Mouse (Mus musculus): ENCODE results near the gene Rpp25. TPM values are rescaled to one million over a fixed set of nuclear protein-coding genes. Genes with fewer than 3 reads are reported as not detected.

Gene Rpp25
- polyA plus RNA-seq, 1 experiment from 2014 or later = 6.8 TPM

DNA sequence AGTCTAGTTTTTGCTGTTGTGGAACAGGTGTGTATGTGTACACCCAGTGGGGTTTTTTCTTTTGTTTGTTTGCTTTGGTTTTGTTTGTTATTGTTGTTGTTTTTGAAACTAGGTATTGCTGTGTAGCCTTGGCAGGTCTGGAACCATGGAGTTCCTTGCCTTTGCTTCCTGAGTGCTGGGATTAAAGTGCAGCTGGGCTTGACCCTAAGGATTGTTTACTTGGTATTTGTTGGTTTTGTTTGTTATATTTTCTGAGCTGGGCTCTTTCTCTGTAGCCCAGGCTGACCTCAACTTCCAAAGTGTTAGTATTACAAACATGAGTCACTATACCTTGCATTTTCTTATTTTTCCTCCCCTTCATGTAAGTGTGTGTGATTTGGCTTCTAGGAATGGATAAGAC is 22.6 kb downstream of the Rpp25 start:
- Histone ChIP-seq H3K4me3 (ENCODE audit: low read length) (no peak overlapping the region), H3K36me3 (ENCODE audit: control insufficient read depth, insufficient read depth, low read length) (no peaks in the 10 kb centered on the region), H3K27me3 (replicated peaks; ENCODE audit: control insufficient read depth, insufficient read depth, low read length) (no peaks in the 10 kb centered on the region), H3K9me3 (ENCODE audit: control insufficient read depth, low read length) (no peaks in the 10 kb centered on the region), H3K27ac (ENCODE audit: low read length) (no peak overlapping the region), H3K4me1 (ENCODE audit: control insufficient read depth, insufficient read depth, low read length) (peaks cover 34% of the 10 kb centered on the region), H3K9ac (ENCODE audit: low read depth, low read length) (no peak overlapping the region), H3K4me2 (ENCODE audit: low read depth, low read length) (no peak overlapping the region)
- ATAC-seq = no peak

GRCm38 (mm10) chr9:57531946-57532345 is 28.1 kb downstream of the Rpp25 start:
- no peaks in the 10 kb centered on the region for H3K27me3 ChIP-seq (replicated peaks; ENCODE audit: control insufficient read depth, insufficient read depth, low read length)
- H3K4me1 ChIP-seq (ENCODE audit: control insufficient read depth, insufficient read depth, low read length) = peaks cover 14% of the 10 kb centered on the region
- H3K4me2 ChIP-seq (ENCODE audit: low read depth, low read length) = no peak overlapping the region
- no peaks in the 10 kb centered on the region for H3K9me3 ChIP-seq (ENCODE audit: control insufficient read depth, low read length)
- 51% methylated on average over 1 of the region's 1 CpGs for WGBS
- H3K27ac ChIP-seq (ENCODE audit: low read length) = peak overlapping the region; percentile 58; the same call in 1 of the 2 replicates
- H3K4me3 ChIP-seq (ENCODE audit: low read length) = no peak overlapping the region
- H3K9ac ChIP-seq (ENCODE audit: low read depth, low read length) = no peak overlapping the region
- peak; percentile 57; the same call in 1 of the 2 replicates for ATAC-seq
- H3K36me3 ChIP-seq (ENCODE audit: control insufficient read depth, insufficient read depth, low read length) = peaks cover 8% of the 10 kb centered on the region; the same call in 1 of the 2 replicates

- H3K27me3 ChIP-seq (replicated peaks; ENCODE audit: control insufficient read depth, insufficient read depth, low read length) = no peaks in the 10 kb centered on the region
- H3K27ac ChIP-seq (ENCODE audit: low read length) = no peak overlapping the region
- no peak overlapping the region for H3K9ac ChIP-seq (ENCODE audit: low read depth, low read length)
- H3K4me1 ChIP-seq (ENCODE audit: control insufficient read depth, insufficient read depth, low read length) = peaks cover 24% of the 10 kb centered on the region
- peaks cover 14% of the 10 kb centered on the region for H3K36me3 ChIP-seq (ENCODE audit: control insufficient read depth, insufficient read depth, low read length)
- WGBS = 90% methylated on average over 5 of the region's 5 CpGs
- H3K4me2 ChIP-seq (ENCODE audit: low read depth, low read length) = no peak overlapping the region
- no peaks in the 10 kb centered on the region for H3K9me3 ChIP-seq (ENCODE audit: control insufficient read depth, low read length)
- ATAC-seq = no peak
- H3K4me3 ChIP-seq (ENCODE audit: low read length) = no peak overlapping the region
Measured at GRCm38 (mm10) chr9:57536362-57536761, 32.5 kb downstream of the Rpp25 start.

GRCm38 (mm10) chr9:57537044-57537727 is 33.4 kb downstream of the Rpp25 start, which contains the start of gene Fam219b:
TSS of gene Fam219b (plus strand) at chr9:57537528.
- Histone ChIP-seq H3K4me1 (ENCODE audit: control insufficient read depth, insufficient read depth, low read length) (peaks cover 19% of the 10 kb centered on the region), H3K9ac (ENCODE audit: low read depth, low read length) (peak within 1 kb of the TSS; percentile 95), H3K4me3 (ENCODE audit: low read length) (peak within 1 kb of the TSS; percentile 91), H3K9me3 (ENCODE audit: control insufficient read depth, low read length) (no peaks in the 10 kb centered on the region), H3K27me3 (replicated peaks; ENCODE audit: control insufficient read depth, insufficient read depth, low read length) (no peaks in the 10 kb centered on the region), H3K4me2 (ENCODE audit: low read depth, low read length) (peak within 1 kb of the TSS; percentile 66), H3K27ac (ENCODE audit: low read length) (peak within 1 kb of the TSS; percentile 84), H3K36me3 (ENCODE audit: control insufficient read depth, insufficient read depth, low read length) (peaks cover 14% of the 10 kb centered on the region)
- peak; percentile 92 for ATAC-seq
- 2% methylated on average over 45 of the region's 45 CpGs for WGBS

- peaks cover 10% of the 10 kb centered on the region for H3K36me3 ChIP-seq (ENCODE audit: control insufficient read depth, insufficient read depth, low read length)
Measured at GRCm38 (mm10) chr9:57537728-57538181, 33.9 kb downstream of the Rpp25 start.

DNA sequence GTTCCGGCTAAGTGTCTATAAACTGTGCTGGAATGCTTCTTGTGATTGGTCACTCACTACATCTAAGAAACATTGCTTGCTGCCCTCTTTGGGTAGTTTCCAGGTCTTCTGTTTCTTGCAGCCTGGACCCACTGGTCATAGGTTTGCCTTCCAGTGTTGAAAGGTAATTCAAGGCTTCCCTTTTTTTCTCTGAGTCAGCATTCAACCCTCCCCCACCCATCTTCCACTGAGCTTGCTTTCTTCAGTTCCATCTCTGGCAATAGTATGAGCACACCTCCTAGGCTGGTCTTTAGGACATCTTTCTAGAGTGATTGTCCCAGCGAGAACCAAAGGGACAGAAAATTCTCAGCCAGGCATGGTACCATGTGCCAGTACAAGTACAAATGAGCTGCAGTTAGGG is 35.7 kb downstream of the Rpp25 start:
- Histone ChIP-seq H3K4me2 (ENCODE audit: low read depth, low read length) (no peak overlapping the region), H3K4me3 (ENCODE audit: low read length) (no peak overlapping the region), H3K36me3 (ENCODE audit: control insufficient read depth, insufficient read depth, low read length) (peaks cover 16% of the 10 kb centered on the region; the same call in 1 of the 2 replicates), H3K27me3 (replicated peaks; ENCODE audit: control insufficient read depth, insufficient read depth, low read length) (no peaks in the 10 kb centered on the region), H3K9ac (ENCODE audit: low read depth, low read length) (no peak overlapping the region), H3K27ac (ENCODE audit: low read length) (no peak overlapping the region), H3K9me3 (ENCODE audit: control insufficient read depth, low read length) (no peaks in the 10 kb centered on the region), H3K4me1 (ENCODE audit: control insufficient read depth, insufficient read depth, low read length) (peaks cover 17% of the 10 kb centered on the region)
- 74% methylated on average over 2 of the region's 2 CpGs for WGBS
- no peak for ATAC-seq

More at GRCm38 (mm10) chr9:57537728-57538181, 33.9 kb downstream of the Rpp25 start:
- H3K9me3 ChIP-seq (ENCODE audit: control insufficient read depth, low read length) = no peaks in the 10 kb centered on the region
- H3K9ac ChIP-seq (ENCODE audit: low read depth, low read length) = peak overlapping the region; percentile 95
- H3K4me2 ChIP-seq (ENCODE audit: low read depth, low read length) = peak overlapping the region; percentile 66
- peak overlapping the region; percentile 84 for H3K27ac ChIP-seq (ENCODE audit: low read length)
- H3K4me1 ChIP-seq (ENCODE audit: control insufficient read depth, insufficient read depth, low read length) = peaks cover 17% of the 10 kb centered on the region
- H3K27me3 ChIP-seq (replicated peaks; ENCODE audit: control insufficient read depth, insufficient read depth, low read length) = no peaks in the 10 kb centered on the region
- peak; percentile 68; the same call in 1 of the 2 replicates for ATAC-seq
- WGBS = under 1% methylated on average over 23 of the region's 24 CpGs
- peak overlapping the region; percentile 91 for H3K4me3 ChIP-seq (ENCODE audit: low read length)

DNA sequence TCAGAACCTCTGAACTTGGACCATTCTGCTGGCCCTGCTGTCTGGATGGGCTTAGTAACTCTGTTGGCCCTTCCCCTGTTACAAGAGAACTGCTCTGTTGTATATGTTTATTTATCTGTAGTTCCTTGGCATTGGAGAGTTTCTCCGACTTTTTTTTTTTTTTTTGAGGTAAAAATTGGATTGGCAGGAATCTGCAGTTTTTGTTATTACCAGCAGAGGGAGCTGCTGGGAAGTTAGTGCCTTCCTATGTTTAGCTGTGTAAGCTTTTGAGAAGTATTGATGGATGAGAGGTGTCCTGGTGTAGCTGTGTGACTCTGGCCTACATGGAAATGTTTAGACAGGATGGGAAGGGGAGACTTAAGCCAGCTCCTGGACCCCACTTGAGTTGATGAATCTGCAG is 37.5 kb downstream of the Rpp25 start:
- H3K4me3 ChIP-seq (ENCODE audit: low read length) = no peak overlapping the region
- peaks cover 17% of the 10 kb centered on the region for H3K4me1 ChIP-seq (ENCODE audit: control insufficient read depth, insufficient read depth, low read length)
- WGBS = 3% methylated on average over 1 of the region's 1 CpGs
- H3K27me3 ChIP-seq (replicated peaks; ENCODE audit: control insufficient read depth, insufficient read depth, low read length) = no peaks in the 10 kb centered on the region
- H3K9ac ChIP-seq (ENCODE audit: low read depth, low read length) = no peak overlapping the region
- H3K36me3 ChIP-seq (ENCODE audit: control insufficient read depth, insufficient read depth, low read length) = peaks cover 25% of the 10 kb centered on the region
- no peak for ATAC-seq
- no peak overlapping the region for H3K4me2 ChIP-seq (ENCODE audit: low read depth, low read length)
- H3K27ac ChIP-seq (ENCODE audit: low read length) = no peak overlapping the region
- no peaks in the 10 kb centered on the region for H3K9me3 ChIP-seq (ENCODE audit: control insufficient read depth, low read length)

DNA sequence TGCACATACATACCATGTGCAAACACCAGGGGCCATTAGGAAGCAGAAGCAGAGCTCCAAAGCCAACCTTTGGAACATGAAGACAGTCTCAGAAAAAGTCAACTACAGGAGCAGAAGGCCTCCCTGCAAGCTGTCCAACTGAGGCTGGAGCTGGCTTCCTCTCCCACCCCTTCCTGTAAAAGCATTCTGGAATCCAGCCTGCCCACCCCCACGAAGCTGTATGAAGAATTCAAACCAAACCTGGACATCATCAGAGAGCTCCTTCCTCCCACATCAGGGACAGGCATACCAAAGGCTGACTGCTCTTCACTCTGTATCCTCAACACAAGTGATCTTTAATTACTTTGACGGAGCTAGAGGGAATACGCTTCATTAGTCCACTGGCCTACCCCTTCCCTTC is 40.1 kb downstream of the Rpp25 start:
- no peak overlapping the region for H3K9ac ChIP-seq (ENCODE audit: low read depth, low read length)
- H3K27ac ChIP-seq (ENCODE audit: low read length) = no peak overlapping the region
- peaks cover 25% of the 10 kb centered on the region for H3K36me3 ChIP-seq (ENCODE audit: control insufficient read depth, insufficient read depth, low read length)
- H3K9me3 ChIP-seq (ENCODE audit: control insufficient read depth, low read length) = no peaks in the 10 kb centered on the region
- whole genome bisulfite sequencing = 84% methylated on average over 3 of the region's 3 CpGs
- no peak overlapping the region for H3K4me2 ChIP-seq (ENCODE audit: low read depth, low read length)
- no peak overlapping the region for H3K4me3 ChIP-seq (ENCODE audit: low read length)
- no peak for ATAC-seq
- peaks cover 13% of the 10 kb centered on the region; the same call in 1 of the 2 replicates for H3K4me1 ChIP-seq (ENCODE audit: control insufficient read depth, insufficient read depth, low read length)
- H3K27me3 ChIP-seq (replicated peaks; ENCODE audit: control insufficient read depth, insufficient read depth, low read length) = no peaks in the 10 kb centered on the region

DNA sequence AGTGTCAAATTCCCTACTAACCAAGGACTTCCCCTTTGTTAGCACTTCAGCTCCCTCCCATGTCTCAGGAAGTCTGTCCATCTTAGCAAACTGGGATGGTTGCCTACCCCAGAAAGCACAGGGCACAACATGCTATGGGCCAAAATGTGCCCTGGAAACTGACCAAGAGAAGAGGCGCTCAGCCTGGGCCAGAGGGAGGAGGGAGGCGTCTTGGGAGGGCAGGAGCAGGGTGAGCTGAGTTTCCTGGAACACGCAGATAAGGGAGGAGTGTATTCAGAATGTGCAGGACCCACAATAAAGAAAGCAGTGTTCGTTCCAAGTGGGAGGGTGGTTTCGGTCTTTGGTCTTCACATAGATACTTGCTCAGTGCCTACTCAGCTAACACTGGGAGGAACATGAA is 43.5 kb downstream of the Rpp25 start:
- H3K4me2 ChIP-seq (ENCODE audit: low read depth, low read length) = no peak overlapping the region
- H3K4me1 ChIP-seq (ENCODE audit: control insufficient read depth, insufficient read depth, low read length) = peaks cover 31% of the 10 kb centered on the region
- no peak overlapping the region for H3K4me3 ChIP-seq (ENCODE audit: low read length)
- peaks cover 22% of the 10 kb centered on the region for H3K36me3 ChIP-seq (ENCODE audit: control insufficient read depth, insufficient read depth, low read length)
- H3K27ac ChIP-seq (ENCODE audit: low read length) = peak overlapping the region; percentile 45; the same call in 1 of the 2 replicates
- no peaks in the 10 kb centered on the region for H3K27me3 ChIP-seq (replicated peaks; ENCODE audit: control insufficient read depth, insufficient read depth, low read length)
- no peak overlapping the region for H3K9ac ChIP-seq (ENCODE audit: low read depth, low read length)
- H3K9me3 ChIP-seq (ENCODE audit: control insufficient read depth, low read length) = no peaks in the 10 kb centered on the region
- 74% methylated on average over 5 of the region's 5 CpGs for WGBS
- ATAC-seq = no peak

All from intestine, embryonic 16.5 days (tissue).